Mouse (Mus musculus) brain, embryonic 14.5 days (tissue): ENCODE results near the gene Lhpp.

Experiments used
- CTCF ChIP-seq: fragments of 200-500 bp; IDR thresholded peaks from 2 replicates; pipeline ENCODE4 v1.5.1; 2012; ENCODE audit warnings: inconsistent platforms, mild to moderate bottlenecking, moderate library complexity, borderline replicate concordance; ENCODE audit not compliant: insufficient read depth, insufficient read length; ENCODE audit errors: extremely low read depth
- POLR2A ChIP-seq: fragments of 200-500 bp; IDR thresholded peaks from 2 replicates; pipeline ENCODE4 v1.6.1; 2012; ENCODE audit warnings: mild to moderate bottlenecking, inconsistent platforms, borderline replicate concordance; ENCODE audit not compliant: poor library complexity, insufficient read depth, insufficient read length, severe bottlenecking; ENCODE audit errors: extremely low read depth

- no peak for TF ChIP-seq POLR2A
- TF ChIP-seq CTCF = no peak
Observed at GRCm38 (mm10) chr7:132730510-132730909, 120.1 kb downstream of the Lhpp start.
